Mouse (Mus musculus) lung, embryonic 15.5 days (tissue): ENCODE measurements around the gene Dhrs7. TPM values are rescaled to one million over a fixed set of nuclear protein-coding genes. Genes with fewer than 3 reads are reported as not detected.

Source experiments
- ATAC-seq: fragments of 200-750 bp; cut with Nextera tagmentation; 2 replicates; pipeline ENCODE4 v1.8.0; 2017; ENCODE audit warnings: moderate number of reproducible peaks, borderline replicate concordance; ENCODE audit not compliant: low FRiP score, low TSS enrichment; ENCODE audit errors: extremely low read depth
- H3K27ac ChIP-seq: fragments of 300-500 bp; sonication (generic); 2 replicates; pipeline ENCODE4 v1.5.1; 2015; ENCODE audit warnings: moderate library complexity, mild to moderate bottlenecking, inconsistent platforms
- H3K27me3 ChIP-seq: fragments of 300-500 bp; sonication (generic); 2 replicates; pipeline ENCODE4 v1.6.1; 2015; ENCODE audit warnings: inconsistent platforms
- H3K36me3 ChIP-seq: fragments of 300-500 bp; sonication (generic); 2 replicates; pipeline ENCODE4 v1.6.1; 2015; ENCODE audit warnings: inconsistent platforms
- H3K4me1 ChIP-seq: fragments of 300-500 bp; sonication (generic); 2 replicates; pipeline ENCODE4 v1.6.1; 2015; ENCODE audit warnings: inconsistent platforms
- H3K4me2 ChIP-seq: fragments of 300-500 bp; sonication (generic); 2 replicates; pipeline ENCODE4 v1.6.1; 2015; ENCODE audit warnings: inconsistent platforms, mild to moderate bottlenecking, moderate library complexity
- H3K4me3 ChIP-seq: fragments of 300-500 bp; sonication (generic); 2 replicates; pipeline ENCODE4 v1.5.1; 2015; ENCODE audit warnings: mild to moderate bottlenecking, inconsistent platforms
- H3K9ac ChIP-seq: fragments of 300-500 bp; sonication (generic); 2 replicates; pipeline ENCODE4 v1.6.1; 2015; ENCODE audit warnings: inconsistent platforms
- H3K9me3 ChIP-seq: fragments of 300-500 bp; sonication (generic); 2 replicates; pipeline ENCODE4 v1.6.1; 2016; ENCODE audit warnings: inconsistent platforms
- WGBS: fragments of 180-500 bp; shearing (Covaris S2); methylation state at CpG from one replicate; pipeline ENCODE4 v1.1.7; 2015; 5-methylcytosine and 5-hydroxymethylcytosine counted together
- polyA plus RNA-seq: library from polyadenylated mRNA; unstranded; fragments of >200 nt; fragmentation: Nextera tagmentation; extraction: Ambion mirVana; gene quantifications from 2 replicates; pipeline ENCODE4 v1.2.1, GENCODE M21; 2015

Dhrs7 gene
- polyA plus RNA-seq, 1 experiment from 2014 or later = 57.6 TPM

DNA sequence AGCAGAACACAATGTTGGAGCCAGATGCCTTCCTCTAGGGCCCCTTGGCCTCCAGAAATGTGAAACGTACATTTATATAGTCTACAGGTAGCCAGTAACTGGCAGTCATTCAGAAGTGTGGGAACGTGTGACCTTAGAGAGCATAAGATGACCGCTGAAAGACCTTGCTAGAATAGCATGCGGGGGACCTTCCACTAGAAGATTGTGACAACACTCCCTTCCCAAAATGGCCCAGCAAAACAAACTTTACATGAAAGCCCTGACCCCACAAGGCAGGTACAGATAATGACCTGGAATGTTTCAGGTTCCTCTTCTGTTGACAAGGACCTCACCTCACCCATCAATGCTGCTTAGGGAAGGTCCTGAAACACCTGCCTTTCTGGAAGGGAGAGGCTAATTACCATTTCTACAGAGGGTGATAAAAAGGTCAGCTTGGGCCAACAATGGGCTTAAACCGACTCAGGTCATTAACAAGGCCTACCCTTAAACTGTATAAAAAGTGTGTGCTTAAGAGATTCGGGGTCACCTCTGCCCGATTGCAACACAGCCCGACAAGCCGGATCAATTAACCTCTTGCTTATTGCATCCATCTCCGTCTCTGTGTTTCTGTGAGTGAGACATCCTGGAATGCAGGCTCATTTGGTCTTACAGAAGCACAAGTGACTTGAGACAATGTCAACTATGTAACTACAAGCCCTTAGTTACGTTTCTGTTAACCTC, 14.9 kb downstream of the Dhrs7 start, which contains the start of gene Gm4756:
Gene Gm4756, minus strand, starts transcription at position 51 of the 720 bp plus-strand sequence.
- 68% methylated on average over 11 of the region's 11 CpGs for WGBS
- Histone ChIP-seq H3K9ac (no peak within 1 kb of the TSS), H3K4me2 (no peak within 1 kb of the TSS), H3K27ac (no peak within 1 kb of the TSS), H3K36me3 (no peaks in the 10 kb centered on the region), H3K9me3 (no peaks in the 10 kb centered on the region), H3K27me3 (no peaks in the 10 kb centered on the region), H3K4me1 (no peaks in the 10 kb centered on the region), H3K4me3 (no peak within 1 kb of the TSS)
- ATAC-seq = no peak

DNA sequence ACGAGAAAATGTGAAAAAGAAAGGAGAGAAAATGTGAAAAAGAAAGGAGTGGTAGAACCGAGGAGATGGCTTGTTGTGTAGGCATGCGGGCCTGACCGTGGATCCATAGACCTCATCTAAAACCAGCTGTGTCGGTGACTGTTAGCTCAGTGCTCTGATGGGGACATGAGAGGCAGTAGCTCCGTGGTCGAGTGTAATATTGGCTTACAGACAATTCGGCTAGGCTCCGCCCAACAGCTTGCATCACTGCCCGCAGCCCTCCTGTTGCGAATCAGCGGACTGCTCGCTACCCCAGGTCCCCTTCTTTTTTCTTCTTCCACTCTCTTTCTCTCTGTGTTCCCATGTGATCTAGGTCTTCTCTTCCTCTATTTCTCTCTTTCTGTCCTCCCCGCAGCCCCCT, 15.8 kb downstream of the Dhrs7 start:
- H3K4me2 ChIP-seq = no peak overlapping the region
- 92% methylated on average over 14 of the region's 14 CpGs for WGBS
- H3K9ac ChIP-seq = no peak overlapping the region
- no peak overlapping the region for H3K27ac ChIP-seq
- H3K4me3 ChIP-seq = no peak overlapping the region
- no peaks in the 10 kb centered on the region for H3K36me3 ChIP-seq
- no peaks in the 10 kb centered on the region for H3K4me1 ChIP-seq
- H3K27me3 ChIP-seq = no peaks in the 10 kb centered on the region
- no peak for ATAC-seq
- no peaks in the 10 kb centered on the region for H3K9me3 ChIP-seq

DNA sequence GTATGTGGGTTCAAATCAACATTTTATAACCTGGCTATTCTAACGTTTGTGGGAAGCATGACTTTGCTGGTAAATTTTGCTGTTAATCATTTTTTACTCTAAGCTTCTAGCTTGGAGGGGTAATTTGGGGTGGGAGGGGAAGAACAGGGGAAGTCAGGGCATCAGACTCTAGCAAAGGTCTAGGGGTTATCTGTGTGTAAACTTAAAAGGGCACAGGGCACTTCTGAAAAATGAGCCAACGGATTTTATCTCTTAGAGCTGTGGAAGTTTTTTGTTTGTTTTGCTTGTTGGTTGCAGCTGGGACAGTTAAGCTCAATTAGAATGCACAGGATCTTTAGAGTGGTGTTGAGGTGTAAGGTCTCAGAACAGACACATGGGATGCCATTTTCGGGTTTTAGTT, 26.7 kb downstream of the Dhrs7 start:
- Histone ChIP-seq H3K27ac (no peak overlapping the region), H3K4me3 (no peak overlapping the region), H3K9me3 (0 out of 2 replicates have a peak, but pooled peaks cover 3% of the 10 kb centered on the region), H3K4me1 (no peaks in the 10 kb centered on the region), H3K9ac (no peak overlapping the region), H3K27me3 (no peaks in the 10 kb centered on the region), H3K4me2 (no peak overlapping the region), H3K36me3 (no peaks in the 10 kb centered on the region)
- 49% methylated on average over 3 of the region's 3 CpGs for WGBS
- no peak for ATAC-seq

DNA sequence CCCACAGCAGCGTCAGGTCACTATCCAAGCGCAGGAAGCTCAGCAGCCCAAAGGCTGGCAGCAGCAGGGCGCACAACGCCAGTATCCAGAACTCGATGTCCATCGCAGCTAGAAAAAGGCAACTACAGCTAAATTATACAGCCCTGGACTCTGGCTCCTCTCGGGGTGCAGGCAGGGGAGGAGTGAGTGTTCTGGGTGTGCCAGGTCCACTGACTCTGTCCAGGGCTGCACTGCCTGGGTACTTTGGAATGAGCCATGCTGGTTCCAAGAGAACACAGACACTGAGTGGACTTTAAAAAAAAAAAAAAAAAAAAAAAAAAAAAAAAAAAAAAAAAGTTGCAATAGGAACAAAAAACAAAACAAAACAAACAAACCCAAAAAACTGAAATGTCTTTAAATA, 36.0 kb downstream of the Dhrs7 start:
- H3K4me1 ChIP-seq = no peaks in the 10 kb centered on the region
- ATAC-seq = no peak
- no peak overlapping the region for H3K27ac ChIP-seq
- H3K9me3 ChIP-seq = no peaks in the 10 kb centered on the region
- H3K4me3 ChIP-seq = no peak overlapping the region
- H3K27me3 ChIP-seq = no peaks in the 10 kb centered on the region
- no peaks in the 10 kb centered on the region for H3K36me3 ChIP-seq
- H3K9ac ChIP-seq = no peak overlapping the region
- H3K4me2 ChIP-seq = no peak overlapping the region
- WGBS = 90% methylated on average over 7 of the region's 7 CpGs

DNA sequence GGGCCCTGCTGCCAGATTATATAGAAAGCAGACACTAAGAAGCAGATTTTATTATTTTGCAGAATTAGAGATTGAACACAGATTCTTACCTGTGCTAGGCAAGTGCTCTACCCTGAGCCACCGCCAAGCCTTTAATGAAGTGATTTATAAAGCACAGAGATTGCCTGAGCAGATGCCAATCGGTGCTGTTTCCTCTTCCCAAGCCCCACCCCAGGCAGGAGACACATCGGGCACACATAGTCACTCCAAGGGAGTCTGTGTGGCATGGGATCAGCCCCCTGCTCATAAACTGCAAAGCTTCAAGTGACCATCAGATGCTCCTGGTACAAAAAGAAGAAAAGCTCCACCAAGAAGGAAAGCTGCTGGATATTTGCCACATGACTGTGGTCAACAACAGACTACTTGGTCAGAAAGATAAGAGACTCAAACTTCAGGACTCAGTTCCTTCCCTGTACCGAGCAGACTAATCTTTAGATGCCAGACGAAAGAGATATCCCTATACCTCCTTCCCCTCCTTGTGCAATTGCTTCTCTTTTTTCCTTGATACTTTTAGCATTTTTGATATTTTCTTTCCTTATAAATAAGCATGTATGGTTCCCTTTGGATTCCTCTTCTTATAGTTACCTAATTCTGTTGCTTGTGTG, 41.7 kb downstream of the Dhrs7 start:
- no peak overlapping the region for H3K4me3 ChIP-seq
- no peaks in the 10 kb centered on the region for H3K4me1 ChIP-seq
- no peak overlapping the region for H3K9ac ChIP-seq
- H3K4me2 ChIP-seq = no peak overlapping the region
- H3K36me3 ChIP-seq = no peaks in the 10 kb centered on the region
- WGBS = 64% methylated on average over 5 of the region's 5 CpGs
- H3K9me3 ChIP-seq = no peaks in the 10 kb centered on the region
- no peaks in the 10 kb centered on the region for H3K27me3 ChIP-seq
- H3K27ac ChIP-seq = no peak overlapping the region
- no peak for ATAC-seq

DNA sequence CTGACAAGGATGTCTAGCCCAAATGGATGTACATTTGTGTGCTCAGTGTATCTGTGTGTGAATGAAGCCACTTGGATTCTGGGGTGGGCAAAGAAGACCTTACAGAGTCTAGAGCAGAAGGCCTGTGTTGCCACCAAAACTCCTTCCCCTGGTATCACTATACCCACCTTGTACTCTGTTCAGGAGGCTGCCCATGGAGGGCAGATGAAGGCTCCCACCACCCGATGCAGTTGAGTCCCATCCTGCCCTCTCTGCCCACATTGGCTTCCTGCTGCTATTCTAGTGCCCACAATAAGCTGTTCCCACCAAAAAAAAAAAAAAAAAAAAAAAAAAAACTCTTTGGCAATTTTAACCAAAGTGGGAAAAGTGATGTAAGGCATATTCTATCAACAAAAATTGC, 43.3 kb downstream of the Dhrs7 start:
- no peaks in the 10 kb centered on the region for H3K27me3 ChIP-seq
- no peaks in the 10 kb centered on the region for H3K9me3 ChIP-seq
- no peak for ATAC-seq
- H3K27ac ChIP-seq = no peak overlapping the region
- no peak overlapping the region for H3K9ac ChIP-seq
- no peak overlapping the region for H3K4me3 ChIP-seq
- no peak overlapping the region for H3K4me2 ChIP-seq
- no peaks in the 10 kb centered on the region for H3K36me3 ChIP-seq
- 90% methylated on average over 1 of the region's 1 CpGs for WGBS
- H3K4me1 ChIP-seq = no peaks in the 10 kb centered on the region

DNA sequence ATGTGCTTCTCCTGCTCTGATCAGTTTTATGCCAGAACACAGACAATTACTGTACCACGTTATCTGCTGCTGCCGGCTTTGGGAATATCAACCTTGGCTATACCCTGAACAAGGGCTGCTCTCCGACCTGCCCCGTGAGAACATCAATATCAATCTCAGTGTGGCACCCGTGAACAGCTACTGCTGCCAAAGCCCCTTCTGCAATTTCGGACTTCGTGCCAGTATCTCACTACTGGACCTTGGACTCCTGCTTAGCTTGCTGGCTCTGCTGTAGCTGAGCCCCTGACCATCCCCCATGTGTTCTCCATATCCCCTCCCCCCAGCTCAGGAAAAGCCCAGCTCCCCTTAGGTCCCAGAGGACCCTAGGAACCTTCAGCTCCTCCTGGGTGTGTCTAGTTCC, 43.9 kb downstream of the Dhrs7 start:
- Histone ChIP-seq H3K27me3 (no peaks in the 10 kb centered on the region), H3K4me2 (no peak overlapping the region), H3K27ac (no peak overlapping the region), H3K4me1 (no peaks in the 10 kb centered on the region), H3K9me3 (no peaks in the 10 kb centered on the region), H3K9ac (no peak overlapping the region), H3K4me3 (no peak overlapping the region), H3K36me3 (no peaks in the 10 kb centered on the region)
- ATAC-seq = no peak
- 87% methylated on average over 7 of the region's 7 CpGs for WGBS

DNA sequence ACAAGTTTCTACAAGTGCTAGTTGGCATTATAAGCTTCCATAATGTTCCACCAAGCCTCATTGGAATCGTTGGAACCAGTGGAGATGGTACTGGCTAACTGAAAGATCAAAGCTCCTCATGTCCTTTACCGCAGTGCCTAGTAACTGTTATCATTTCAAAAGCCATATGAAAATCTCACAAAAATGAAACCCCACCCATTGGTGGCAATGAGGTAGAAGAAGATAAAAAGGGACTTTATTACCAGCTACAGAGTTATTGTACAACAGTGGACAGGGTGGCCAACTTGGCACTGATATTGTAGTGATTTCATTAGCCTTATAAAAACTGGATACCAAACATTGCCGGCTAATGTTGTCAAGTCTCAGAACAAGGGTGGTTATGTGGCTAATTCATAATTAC, 52.7 kb downstream of the Dhrs7 start:
- H3K4me2 ChIP-seq = no peak overlapping the region
- no peak for ATAC-seq
- no peaks in the 10 kb centered on the region for H3K9me3 ChIP-seq
- no peaks in the 10 kb centered on the region for H3K27me3 ChIP-seq
- no peak overlapping the region for H3K27ac ChIP-seq
- no peaks in the 10 kb centered on the region for H3K4me1 ChIP-seq
- H3K36me3 ChIP-seq = no peaks in the 10 kb centered on the region
- H3K4me3 ChIP-seq = no peak overlapping the region
- whole genome bisulfite sequencing = 81% methylated on average over 3 of the region's 3 CpGs
- no peak overlapping the region for H3K9ac ChIP-seq

Other genes starting within 250 kb of the Dhrs7 start
- gene Lrrc9, start 223.0 kb downstream of the Dhrs7 start, polyA plus RNA-seq = 0.25 and 0.54 TPM in 2 replicates
- gene Pcnx4, start 128.5 kb downstream of the Dhrs7 start, polyA plus RNA-seq = 10.8 and 11.2 TPM in 2 replicates
- gene Gm4756, start 15.2 kb downstream of the Dhrs7 start, polyA plus RNA-seq = not detected in 2 replicates
- gene Ppm1a, start 92.5 kb upstream of the Dhrs7 start, polyA plus RNA-seq = 40.1 and 44.2 TPM in 2 replicates